Mouse (Mus musculus): ENCODE data around the gene Myo18b. TPM values are rescaled to one million over a fixed set of nuclear protein-coding genes. Genes with fewer than 3 reads are reported as not detected.

The Myo18b gene
- polyA plus RNA-seq, 1 experiment: 0.88 TPM

DNA sequence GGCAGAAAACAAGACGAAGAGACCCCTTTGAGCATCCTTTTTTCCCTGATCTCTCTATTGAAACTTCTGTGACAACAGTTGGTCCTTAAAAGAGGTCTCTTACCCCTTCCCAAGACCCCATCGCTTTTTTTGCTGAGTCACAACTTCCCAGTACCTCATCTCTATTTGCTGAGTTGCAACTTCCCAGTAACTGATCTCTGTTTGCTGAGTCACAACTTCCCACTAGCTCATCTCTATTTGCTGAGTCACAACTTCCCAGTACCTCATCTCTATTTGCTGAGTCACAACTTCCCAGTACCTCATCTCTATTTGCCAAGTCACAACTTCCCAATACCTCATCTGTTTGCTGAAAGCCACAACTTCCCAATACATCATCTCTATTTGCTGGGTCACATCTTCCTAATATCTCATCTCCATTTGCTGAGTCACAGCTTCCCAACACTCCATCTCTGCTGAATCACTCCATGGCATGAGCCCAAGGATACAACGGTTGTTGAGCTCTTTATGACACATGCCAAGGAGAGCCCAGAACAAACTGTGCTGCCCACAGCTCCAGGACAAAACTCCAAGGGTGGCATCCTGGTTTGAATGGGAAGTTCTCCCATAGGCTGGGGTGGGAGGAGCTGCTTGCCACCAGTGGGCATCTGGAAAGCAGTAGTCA, 134.6 kb downstream of the Myo18b start:
- Histone ChIP-seq H3K4me1 (ENCODE audit: control insufficient read depth, insufficient read depth, insufficient read length) (no peaks in the 10 kb centered on the region), H3K36me3 (ENCODE audit: control insufficient read depth, insufficient read depth, low read length) (no peaks in the 10 kb centered on the region), H3K4me3 (ENCODE audit: extremely low read depth, insufficient read depth, insufficient read length) (no peak overlapping the region), H3K27ac (ENCODE audit: insufficient read depth, low read length) (no peak overlapping the region), H3K27me3 (ENCODE audit: control insufficient read depth, insufficient read depth, low read length) (no peaks in the 10 kb centered on the region)
- 76% methylated on average over 3 of the region's 3 CpGs for WGBS
- TF ChIP-seq POLR2A (IDR thresholded peaks at IDR 0.05; ENCODE audit: low read depth, low read length): no peak
- no peak for TF ChIP-seq CTCF (IDR thresholded peaks at IDR 0.05; ENCODE audit: extremely low read depth, insufficient read depth, insufficient read length, insufficient replicate concordance)
- no peak for DNase-seq (ENCODE audit: low read depth in 1 of 2, low spot score in 2 of 2)

DNA sequence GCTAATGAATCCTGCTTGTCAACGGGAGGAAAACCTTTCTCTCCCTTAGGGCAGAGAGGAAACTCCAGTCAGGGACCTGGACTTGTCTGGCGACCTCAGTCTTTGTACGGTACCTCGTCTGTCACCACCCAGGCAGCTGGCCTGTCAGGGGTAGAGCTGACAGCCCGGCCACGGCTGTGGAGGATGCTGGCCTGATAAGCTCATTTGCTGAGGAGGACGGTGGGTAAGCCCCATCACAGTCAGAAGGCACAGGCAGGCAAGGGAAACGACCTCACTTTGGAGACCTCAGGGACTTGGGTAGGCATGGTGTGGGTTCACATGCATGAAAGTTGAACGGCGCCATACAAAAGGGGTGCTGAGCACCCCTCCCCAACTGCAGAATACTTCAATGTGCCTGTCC, 140.6 kb downstream of the Myo18b start:
- WGBS: 26% methylated on average over 10 of the region's 10 CpGs
- Histone ChIP-seq H3K4me1 (ENCODE audit: control insufficient read depth, insufficient read depth, insufficient read length) (no peaks in the 10 kb centered on the region), H3K27ac (ENCODE audit: insufficient read depth, low read length) (no peak overlapping the region), H3K36me3 (ENCODE audit: control insufficient read depth, insufficient read depth, low read length) (no peaks in the 10 kb centered on the region), H3K4me3 (ENCODE audit: extremely low read depth, insufficient read depth, insufficient read length) (no peak overlapping the region), H3K27me3 (ENCODE audit: control insufficient read depth, insufficient read depth, low read length) (no peaks in the 10 kb centered on the region)
- TF ChIP-seq CTCF (IDR thresholded peaks at IDR 0.05; ENCODE audit: extremely low read depth, insufficient read depth, insufficient read length, insufficient replicate concordance) (no peak), POLR2A (IDR thresholded peaks at IDR 0.05; ENCODE audit: low read depth, low read length) (no peak)
- DNase-seq (ENCODE audit: low read depth in 1 of 2, low spot score in 2 of 2): no peak

DNA sequence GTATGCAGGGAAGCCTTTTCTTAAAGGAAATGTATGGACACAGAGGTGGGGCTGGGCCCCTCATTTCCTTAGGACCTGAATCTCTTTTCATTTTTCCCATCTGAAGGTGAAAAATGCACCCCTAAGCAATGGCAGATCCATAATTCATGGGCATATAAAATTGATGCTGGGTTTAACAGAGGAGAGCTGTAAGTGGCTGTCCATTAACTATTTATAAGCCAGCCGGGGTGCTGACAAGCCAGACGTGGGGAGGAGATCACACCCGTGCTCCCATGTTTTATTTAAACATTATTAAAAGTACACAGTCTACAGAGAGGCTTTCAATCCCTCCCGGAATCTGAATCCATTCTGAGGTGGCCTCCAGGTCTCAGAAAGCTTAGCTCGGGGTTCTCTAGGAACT, 146.5 kb downstream of the Myo18b start:
- no peak overlapping the region for H3K27ac ChIP-seq (ENCODE audit: insufficient read depth, low read length)
- DNase-seq (ENCODE audit: low read depth in 1 of 2, low spot score in 2 of 2): no peak
- no peaks in the 10 kb centered on the region for H3K36me3 ChIP-seq (ENCODE audit: control insufficient read depth, insufficient read depth, low read length)
- no peaks in the 10 kb centered on the region for H3K27me3 ChIP-seq (ENCODE audit: control insufficient read depth, insufficient read depth, low read length)
- WGBS: 75% methylated on average over 5 of the region's 5 CpGs
- no peaks in the 10 kb centered on the region for H3K4me1 ChIP-seq (ENCODE audit: control insufficient read depth, insufficient read depth, insufficient read length)
- H3K4me3 ChIP-seq (ENCODE audit: extremely low read depth, insufficient read depth, insufficient read length): no peak overlapping the region
- TF ChIP-seq POLR2A (IDR thresholded peaks at IDR 0.05; ENCODE audit: low read depth, low read length): no peak
- TF ChIP-seq CTCF (IDR thresholded peaks at IDR 0.05; ENCODE audit: extremely low read depth, insufficient read depth, insufficient read length, insufficient replicate concordance): no peak

DNA sequence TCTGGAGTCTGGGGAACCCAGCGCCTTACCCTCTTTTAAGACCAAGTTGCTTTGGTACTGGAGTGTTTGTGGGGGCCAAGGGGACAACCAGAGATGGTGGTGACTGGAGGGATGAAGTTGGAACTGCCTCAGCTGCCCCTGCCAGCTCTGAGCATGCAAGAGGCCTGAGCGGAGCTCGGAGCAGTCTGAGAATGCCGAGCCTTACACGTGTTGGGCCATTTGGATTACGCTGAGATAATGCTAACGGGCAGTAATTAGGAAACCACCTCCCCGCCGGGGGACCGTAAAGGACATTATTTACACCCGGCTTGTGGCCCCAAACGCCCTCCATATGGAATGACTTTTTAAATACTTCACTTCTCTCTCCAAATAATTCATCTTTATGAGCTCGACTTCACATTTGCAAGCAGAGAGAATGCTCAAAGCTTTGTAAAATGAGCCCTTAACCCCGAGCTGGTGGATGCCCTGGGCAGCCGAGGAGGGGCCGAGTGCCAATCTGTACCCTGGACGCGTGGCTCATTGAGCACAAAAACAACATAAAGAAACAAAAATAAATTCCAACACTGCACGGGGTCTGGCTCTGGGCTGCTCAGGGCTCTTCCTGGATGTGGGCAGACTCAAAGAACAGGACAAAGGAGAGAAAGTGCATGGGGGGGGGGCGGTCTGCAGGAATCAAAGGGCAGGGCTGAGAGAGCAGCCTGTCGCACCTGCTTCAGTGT, 148.0 kb downstream of the Myo18b start:
- no peaks in the 10 kb centered on the region for H3K27me3 ChIP-seq (ENCODE audit: control insufficient read depth, insufficient read depth, low read length)
- no peaks in the 10 kb centered on the region for H3K4me1 ChIP-seq (ENCODE audit: control insufficient read depth, insufficient read depth, insufficient read length)
- DNase-seq (ENCODE audit: low read depth in 1 of 2, low spot score in 2 of 2): no peak
- WGBS: 37% methylated on average over 21 of the region's 21 CpGs
- no peak for TF ChIP-seq CTCF (IDR thresholded peaks at IDR 0.05; ENCODE audit: extremely low read depth, insufficient read depth, insufficient read length, insufficient replicate concordance)
- TF ChIP-seq POLR2A (IDR thresholded peaks at IDR 0.05; ENCODE audit: low read depth, low read length): no peak
- no peak overlapping the region for H3K27ac ChIP-seq (ENCODE audit: insufficient read depth, low read length)
- H3K4me3 ChIP-seq (ENCODE audit: extremely low read depth, insufficient read depth, insufficient read length): no peak overlapping the region
- no peaks in the 10 kb centered on the region for H3K36me3 ChIP-seq (ENCODE audit: control insufficient read depth, insufficient read depth, low read length)

DNA sequence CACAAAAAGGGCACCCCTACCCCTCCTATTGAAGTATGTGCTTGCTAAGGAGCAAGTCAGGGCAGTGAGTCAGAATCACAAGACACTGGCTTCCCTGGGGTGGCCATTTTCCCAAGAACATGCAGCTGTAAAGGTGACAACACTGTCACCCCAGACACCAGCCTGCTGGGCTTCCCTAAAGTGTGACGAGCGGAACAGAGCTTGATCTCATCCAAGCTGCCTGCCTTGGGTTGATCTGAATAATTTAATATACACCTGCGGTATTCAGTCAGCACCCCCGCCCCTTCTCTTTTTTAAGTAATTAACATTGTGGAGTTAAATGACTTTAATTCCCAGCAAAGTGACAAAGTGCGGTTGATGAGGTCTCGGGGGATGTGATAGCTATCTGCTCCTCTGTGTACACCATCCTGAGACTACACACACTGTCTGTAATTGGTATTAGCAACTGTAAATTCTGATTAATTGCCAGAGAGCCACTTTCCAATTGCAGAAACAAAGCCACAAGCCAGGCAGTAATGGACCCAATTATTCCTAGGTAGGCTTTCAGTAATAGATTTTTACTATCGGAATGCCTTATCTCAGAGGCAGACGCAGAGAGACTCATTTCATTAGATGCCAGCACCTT, 148.7 kb downstream of the Myo18b start:
- no peaks in the 10 kb centered on the region for H3K36me3 ChIP-seq (ENCODE audit: control insufficient read depth, insufficient read depth, low read length)
- no peaks in the 10 kb centered on the region for H3K4me1 ChIP-seq (ENCODE audit: control insufficient read depth, insufficient read depth, insufficient read length)
- no peaks in the 10 kb centered on the region for H3K27me3 ChIP-seq (ENCODE audit: control insufficient read depth, insufficient read depth, low read length)
- TF ChIP-seq CTCF (IDR thresholded peaks at IDR 0.05; ENCODE audit: extremely low read depth, insufficient read depth, insufficient read length, insufficient replicate concordance): no peak
- no peak for TF ChIP-seq POLR2A (IDR thresholded peaks at IDR 0.05; ENCODE audit: low read depth, low read length)
- DNase-seq (ENCODE audit: low read depth in 1 of 2, low spot score in 2 of 2): no peak
- WGBS: 54% methylated on average over 8 of the region's 8 CpGs
- no peak overlapping the region for H3K27ac ChIP-seq (ENCODE audit: insufficient read depth, low read length)
- no peak overlapping the region for H3K4me3 ChIP-seq (ENCODE audit: extremely low read depth, insufficient read depth, insufficient read length)

DNA sequence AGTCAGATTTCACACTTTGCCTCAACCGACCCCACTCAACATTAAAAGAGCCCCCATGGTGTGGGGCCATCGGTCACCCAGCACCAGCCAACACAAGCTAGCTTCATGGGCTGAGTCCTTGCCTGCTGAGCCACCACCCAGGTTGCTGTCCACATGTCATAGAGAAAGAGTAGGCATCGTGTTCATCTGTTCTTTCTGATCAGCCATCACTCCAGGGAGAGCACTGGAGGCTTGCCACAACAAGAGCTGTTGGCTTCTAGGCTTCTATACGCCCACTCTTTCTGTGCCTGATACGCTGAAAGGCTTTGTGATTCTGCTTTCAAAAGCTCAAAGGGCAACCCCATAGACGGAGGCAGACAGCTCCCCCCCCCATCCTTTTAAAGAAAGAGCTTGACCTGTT, 151.0 kb downstream of the Myo18b start:
- DNase-seq (ENCODE audit: low read depth in 1 of 2, low spot score in 2 of 2): no peak
- Histone ChIP-seq H3K4me3 (ENCODE audit: extremely low read depth, insufficient read depth, insufficient read length) (no peak overlapping the region), H3K27ac (ENCODE audit: insufficient read depth, low read length) (no peak overlapping the region), H3K27me3 (ENCODE audit: control insufficient read depth, insufficient read depth, low read length) (no peaks in the 10 kb centered on the region), H3K36me3 (ENCODE audit: control insufficient read depth, insufficient read depth, low read length) (no peaks in the 10 kb centered on the region), H3K4me1 (ENCODE audit: control insufficient read depth, insufficient read depth, insufficient read length) (no peaks in the 10 kb centered on the region)
- WGBS: 83% methylated on average over 6 of the region's 6 CpGs
- no peak for TF ChIP-seq CTCF (IDR thresholded peaks at IDR 0.05; ENCODE audit: extremely low read depth, insufficient read depth, insufficient read length, insufficient replicate concordance)
- TF ChIP-seq POLR2A (IDR thresholded peaks at IDR 0.05; ENCODE audit: low read depth, low read length): no peak

All from spleen, adult 2 months (tissue).